Mouse (Mus musculus): ENCODE data around the gene Lama5. TPM values are rescaled to one million over a fixed set of nuclear protein-coding genes. Genes with fewer than 3 reads are reported as not detected.

Lama5 gene
- total RNA-seq, 2 experiments from 2014 or later = 50.3 to 58.2 TPM

GRCm38 (mm10) chr2:180171522-180172070 is 54.1 kb downstream of the Lama5 start:
- intact Hi-C loops (cut with DNase I) = loop anchor here (2.0 kb wide), 1 partner anchor 79 kb away; no protein-coding TSS in a partner anchor
- no peak for DNase-seq (ENCODE audit: low spot score)

GRCm38 (mm10) chr2:180170806-180171521 is 54.7 kb downstream of the Lama5 start, which contains the start of gene Adrm1:
Gene Adrm1 (plus strand): TSS chr2:180171485.
- peak; percentile 96 for DNase-seq (ENCODE audit: low spot score)
- intact Hi-C loops (cut with DNase I) = loop anchor here (2.0 kb wide), 1 partner anchor 80 kb away; no protein-coding TSS in a partner anchor

DNA sequence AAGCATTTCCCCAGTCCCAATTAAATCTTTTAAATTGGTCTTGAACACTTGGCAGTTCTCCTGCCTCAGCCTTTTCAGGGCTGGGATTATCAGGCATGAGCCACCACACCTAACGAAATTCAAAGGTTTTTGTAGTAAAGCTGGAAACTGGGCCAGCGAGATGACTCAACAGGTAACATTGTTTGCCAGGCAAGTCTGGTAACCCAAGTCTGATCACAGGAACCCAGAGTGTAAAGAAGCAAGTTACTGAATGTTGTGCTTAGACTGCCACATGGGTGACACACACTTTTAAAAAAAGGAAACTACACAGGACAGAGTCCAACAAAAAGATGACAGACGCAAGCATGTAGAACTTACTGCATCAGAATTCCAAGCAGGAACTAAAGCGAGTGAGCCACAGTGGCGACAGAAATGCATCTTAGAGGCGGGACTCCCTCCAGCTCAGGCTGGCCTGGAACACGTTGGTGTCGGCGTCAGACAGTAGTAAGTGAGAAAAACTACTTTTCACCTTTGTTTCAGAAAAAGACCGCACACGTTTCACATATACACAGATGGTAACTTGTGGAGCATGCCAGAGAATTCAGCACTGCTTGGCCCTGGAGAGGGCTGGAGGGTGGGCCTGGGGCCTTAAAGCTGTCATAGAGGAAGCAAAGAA is 55.4 kb downstream of the Lama5 start:
- no peak for DNase-seq (ENCODE audit: low spot score)
- intact Hi-C loops (cut with DNase I) = loop anchor here (2.0 kb wide), 1 partner anchor 81 kb away; no protein-coding TSS in a partner anchor

- DNase-seq (ENCODE audit: low spot score) = no peak
Observed at GRCm38 (mm10) chr2:180166869-180167268, 58.8 kb downstream of the Lama5 start.

DNA sequence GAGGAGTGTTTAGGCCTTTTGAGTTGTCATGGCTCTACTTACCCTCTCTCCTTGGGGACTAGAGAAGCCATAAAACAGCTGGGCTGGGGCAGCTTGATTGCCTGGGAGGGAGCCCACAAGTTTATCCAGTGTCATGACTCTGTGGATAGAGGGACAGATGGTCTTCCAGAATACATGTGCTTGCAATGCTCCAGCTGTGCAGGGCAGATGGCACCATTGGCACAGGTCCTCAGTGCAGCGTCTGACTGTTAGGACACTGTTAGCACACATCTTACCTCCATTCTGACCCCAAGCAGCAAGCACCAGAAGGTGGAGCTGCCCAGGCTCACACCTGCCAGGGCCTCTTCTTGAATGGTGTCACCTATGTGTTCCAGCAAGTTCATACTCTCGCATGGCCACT is 59.8 kb downstream of the Lama5 start:
- intact Hi-C loops (cut with DNase I) = no loop called here
- no peak for DNase-seq (ENCODE audit: low spot score)

More at GRCm38 (mm10) chr2:180166869-180167268, 58.8 kb downstream of the Lama5 start:
- intact Hi-C loops (cut with DNase I) = no loop called here

- intact Hi-C loops (cut with DNase I) = no loop called here
- no peak for DNase-seq (ENCODE audit: low spot score)
Observed at GRCm38 (mm10) chr2:180158627-180159026, 67.0 kb downstream of the Lama5 start.

- no peak for DNase-seq (ENCODE audit: low spot score)
- intact Hi-C loops (cut with DNase I) = no loop called here
Observed at GRCm38 (mm10) chr2:180154796-180155195, 70.9 kb downstream of the Lama5 start.

GRCm38 (mm10) chr2:180148551-180148950 is 77.1 kb downstream of the Lama5 start:
- intact Hi-C loops (cut with DNase I) = no loop called here

DNA sequence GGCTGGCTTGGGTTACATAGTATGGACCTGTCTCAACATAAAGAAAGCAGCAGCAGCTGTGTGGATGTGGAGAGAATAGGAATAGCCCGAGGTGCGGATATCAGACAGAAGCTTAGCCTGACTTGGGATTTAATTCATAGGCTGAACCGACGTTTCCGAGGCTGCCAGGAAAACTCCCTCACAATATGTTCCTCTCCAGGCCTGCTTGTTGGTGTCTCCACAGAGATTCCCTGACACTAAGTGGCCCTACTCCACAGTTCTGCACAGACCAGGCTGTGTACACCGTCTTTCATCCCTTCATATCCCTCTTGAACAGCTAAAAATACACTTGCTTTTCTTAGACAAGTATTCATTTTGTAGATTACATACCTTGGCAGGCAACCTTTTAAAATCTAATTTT is 78.3 kb downstream of the Lama5 start:
- no peak for DNase-seq (ENCODE audit: low spot score)

More at GRCm38 (mm10) chr2:180148551-180148950, 77.1 kb downstream of the Lama5 start:
- DNase-seq (ENCODE audit: low spot score) = no peak

GRCm38 (mm10) chr2:180146091-180146490 is 79.6 kb downstream of the Lama5 start:
- no peak for DNase-seq (ENCODE audit: low spot score)
- intact Hi-C loops (cut with DNase I) = no loop called here

More for the DNA sequence above, 78.3 kb downstream of the Lama5 start:
- intact Hi-C loops (cut with DNase I) = no loop called here

DNA sequence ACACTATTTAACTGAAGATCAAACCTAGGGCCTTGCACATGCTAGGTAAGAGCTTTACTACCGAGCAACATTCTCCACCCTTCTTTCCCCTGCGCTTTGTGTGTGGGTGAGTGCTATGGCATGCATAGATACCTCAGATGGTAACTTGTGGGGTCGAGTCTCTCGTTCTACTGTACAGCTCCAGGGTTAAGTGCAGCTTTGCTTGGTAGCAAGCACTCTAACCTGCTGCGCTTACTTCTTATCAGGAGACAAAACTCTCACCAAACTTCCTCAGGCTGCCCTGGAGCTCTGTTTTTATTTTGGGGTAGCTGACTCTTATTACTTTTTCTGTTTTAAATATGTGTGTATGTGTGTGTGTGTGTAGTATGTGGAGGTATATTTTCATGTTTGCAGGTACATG is 90.2 kb downstream of the Lama5 start:
- no peak for DNase-seq (ENCODE audit: low spot score)
- intact Hi-C loops (cut with DNase I) = no loop called here

- no peak for DNase-seq (ENCODE audit: low spot score)
- intact Hi-C loops (cut with DNase I) = no loop called here
Observed at GRCm38 (mm10) chr2:180133911-180134310, 91.7 kb downstream of the Lama5 start.

- intact Hi-C loops (cut with DNase I) = no loop called here
- DNase-seq (ENCODE audit: low spot score) = no peak
Observed at GRCm38 (mm10) chr2:180133231-180133630, 92.4 kb downstream of the Lama5 start.

GRCm38 (mm10) chr2:180127675-180128074 is 98.0 kb downstream of the Lama5 start:
- intact Hi-C loops (cut with DNase I) = no loop called here
- DNase-seq (ENCODE audit: low spot score) = no peak

Small RNA genes within 50 kb of the gene (microRNA-seq; reads per million reads assigned to microRNA genes)
- gene Mir3091 = not detected
- not detected for gene Mir7005

Other genes starting within 250 kb of the Lama5 start
- 10 to 100 TPM; 18.7 to 19.5 TPM for gene Taf4, start 249.2 kb downstream of the Lama5 start, total RNA-seq (2021)
- 10 to 100 TPM; 59.2 to 63.1 TPM for gene Lsm14b, start 200.9 kb downstream of the Lama5 start, total RNA-seq (2021)
- gene Psma7, start 183.4 kb downstream of the Lama5 start, total RNA-seq (2021) = 100 to 1,000 TPM; 155 to 163 TPM
- gene Ss18l1, start 183.3 kb downstream of the Lama5 start, total RNA-seq (2021) = 1 to 10 TPM; 2.2 to 2.3 TPM
- 10 to 100 TPM; 23.0 to 27.4 TPM for gene Mtg2, start 155.3 kb downstream of the Lama5 start, total RNA-seq (2021)
- gene Hrh3, start 121.4 kb downstream of the Lama5 start, total RNA-seq (2021) = not detected
- 10 to 100 TPM; 32.3 to 36.4 TPM for gene Osbpl2, start 106.6 kb downstream of the Lama5 start, total RNA-seq (2021)
- gene Adrm1, start 54.4 kb downstream of the Lama5 start, total RNA-seq (2021) = 10 to 100 TPM; 73.1 to 83.5 TPM
- gene Rps21, start 31.5 kb upstream of the Lama5 start, total RNA-seq (2021) = 100 to 1,000 TPM; 471 to 515 TPM
- 10 to 100 TPM; 13.0 to 13.8 TPM for gene Cables2, start 47.6 kb upstream of the Lama5 start, total RNA-seq (2021)
- not detected for gene Rbbp8nl, start 64.0 kb upstream of the Lama5 start, total RNA-seq (2021)
- 1 to 10 TPM in 1 of 2 experiments, under 1 TPM in 1; 0.98 to 1.1 TPM for gene Gata5, start 108.8 kb upstream of the Lama5 start, total RNA-seq (2021)
- gene Slco4a1, start 230.4 kb upstream of the Lama5 start, total RNA-seq (2021) = not detected